Mouse (Mus musculus) ES-CJ7 (cell line): ENCODE measurements around the gene Fbxo34.
"Not testable (repeated sequence)": the region's sequence is repeated elsewhere in the genome, so short reads cannot be mapped to it uniquely, and the experiment has no call there.

Experiments used
- DNase-seq: peaks from one replicate; pipeline ENCODE4 v3.0.0; 2011; ENCODE audit warnings: low read depth, low spot score

The Fbxo34 gene

DNA sequence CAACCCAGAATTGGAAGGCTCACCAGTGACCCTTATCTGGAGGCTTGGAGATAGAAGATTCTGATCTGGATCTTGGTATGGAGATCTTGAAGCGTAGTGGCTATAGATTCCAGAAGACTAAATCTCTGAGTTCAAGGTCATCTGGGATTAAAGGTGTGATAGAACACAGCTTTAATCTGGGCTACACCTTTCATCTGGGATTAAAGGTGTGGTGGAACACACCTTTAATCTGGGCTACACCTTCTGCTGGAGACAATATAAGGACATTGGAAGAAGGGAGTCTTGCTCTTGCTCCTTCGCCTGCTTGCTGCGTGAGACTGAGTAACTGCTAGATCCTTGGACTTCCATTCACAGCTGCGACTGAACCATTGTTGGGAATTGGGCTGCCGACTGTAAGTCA lies at the start of gene Fbxo34:
Gene Fbxo34, plus strand, starts transcription at position 301 of the 400 bp plus-strand sequence.
- DNase-seq: not testable (repeated sequence)

DNA sequence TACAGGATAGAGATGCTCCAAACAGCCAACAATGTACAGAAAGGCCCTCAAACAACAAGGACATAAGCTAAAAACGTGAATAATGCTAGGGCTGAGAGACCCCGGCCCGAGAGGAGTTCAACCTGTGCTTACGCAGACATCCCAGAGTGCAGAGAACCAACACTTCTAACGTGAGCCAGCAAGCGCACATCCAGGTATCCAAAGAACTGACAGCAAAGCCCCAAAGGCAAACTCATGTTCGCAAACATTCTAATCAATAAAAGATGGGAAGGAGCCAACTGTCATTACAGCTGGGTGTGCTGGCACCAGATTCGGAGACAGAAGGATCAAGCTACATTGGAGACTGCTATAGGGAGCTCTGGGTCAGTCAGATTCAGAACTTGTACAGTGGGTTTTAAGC lies 47.5 kb upstream of the Fbxo34 start:
- DNase-seq: no peak

DNA sequence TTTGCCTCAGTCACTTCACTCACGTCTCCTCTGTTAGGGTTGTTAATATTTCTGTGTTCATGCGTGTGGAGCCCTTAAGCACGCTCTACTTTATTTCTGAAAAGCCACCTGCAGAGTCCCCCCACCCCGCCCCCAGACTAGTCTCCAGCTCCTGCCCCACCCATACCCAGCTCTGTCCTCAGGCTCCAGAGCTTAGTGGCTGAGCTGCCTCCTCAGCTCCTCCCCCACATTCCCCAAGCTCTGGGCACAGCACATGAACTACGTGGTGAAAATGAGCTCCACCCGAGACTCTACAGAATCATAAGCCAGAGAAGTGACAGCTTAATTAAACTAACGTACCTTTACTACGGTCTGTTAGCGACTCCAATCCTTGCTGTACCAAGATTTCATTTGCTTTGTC lies 44.2 kb upstream of the Fbxo34 start:
- peak; percentile 70 for DNase-seq

DNA sequence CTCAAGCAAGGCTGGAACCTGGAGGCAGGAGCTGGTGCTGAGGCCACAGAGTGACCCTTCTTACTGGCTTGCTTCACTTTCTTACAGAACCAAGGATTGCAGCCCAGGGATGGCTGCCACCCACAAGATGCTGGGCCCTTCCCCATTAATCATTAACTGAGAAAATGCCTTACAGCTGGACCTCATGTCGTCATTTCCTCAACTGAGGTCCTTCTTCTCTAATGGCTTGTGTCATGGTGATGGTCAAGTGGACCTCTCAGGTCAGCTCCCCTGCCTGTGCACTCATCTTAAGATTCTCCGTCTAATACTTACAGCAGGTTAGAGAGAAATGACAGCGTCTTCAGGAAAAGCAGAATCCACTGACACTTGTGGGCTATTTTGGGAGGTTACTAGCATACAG lies 32.9 kb upstream of the Fbxo34 start:
- DNase-seq: no peak

DNA sequence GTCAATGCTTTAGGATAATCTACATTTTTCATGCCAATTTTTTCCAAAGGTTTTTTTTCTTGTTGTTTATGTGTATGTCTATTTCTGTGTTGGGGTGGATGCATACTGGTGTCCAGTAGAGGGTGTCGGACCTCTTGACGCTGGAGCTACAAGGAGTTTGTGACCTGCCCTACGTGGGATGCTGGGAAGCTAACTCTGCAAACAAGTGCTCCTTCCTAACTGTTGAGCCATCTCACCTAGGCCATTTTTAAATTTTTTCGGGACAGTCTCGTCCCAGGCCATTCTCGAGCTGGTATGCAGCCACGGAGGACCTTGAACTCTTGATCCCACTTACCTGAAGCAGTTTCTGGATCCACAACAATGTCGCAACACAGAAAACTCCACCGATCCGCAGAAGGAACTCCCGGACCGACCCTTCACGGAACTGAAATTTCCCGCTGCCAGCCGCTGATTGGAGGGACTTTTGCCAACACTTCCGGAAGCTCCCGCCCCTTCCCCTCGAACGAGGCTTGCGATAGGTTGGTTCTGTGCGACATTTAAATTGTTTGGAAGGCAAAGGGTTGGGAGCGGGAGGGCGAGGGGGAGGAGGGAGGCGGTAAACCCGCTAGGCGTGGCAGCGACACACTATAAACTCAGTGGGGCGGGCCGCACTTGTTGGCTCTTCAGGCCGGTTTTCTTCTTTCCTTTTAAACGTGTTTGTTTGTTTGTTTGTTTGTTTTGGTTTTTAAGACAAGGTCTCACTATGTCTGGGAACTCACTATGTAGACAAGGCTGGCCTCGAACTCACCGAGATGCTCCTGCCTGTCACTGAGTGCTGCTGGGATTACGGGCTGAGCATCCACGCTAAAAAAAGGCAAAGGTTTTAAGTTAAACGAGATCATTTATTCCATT lies 32.2 kb upstream of the Fbxo34 start, which contains the start of gene Dlgap5:
Gene Dlgap5, minus strand, starts transcription at position 633 of the 891 bp plus-strand sequence.
- peak; percentile 95 for DNase-seq

DNA sequence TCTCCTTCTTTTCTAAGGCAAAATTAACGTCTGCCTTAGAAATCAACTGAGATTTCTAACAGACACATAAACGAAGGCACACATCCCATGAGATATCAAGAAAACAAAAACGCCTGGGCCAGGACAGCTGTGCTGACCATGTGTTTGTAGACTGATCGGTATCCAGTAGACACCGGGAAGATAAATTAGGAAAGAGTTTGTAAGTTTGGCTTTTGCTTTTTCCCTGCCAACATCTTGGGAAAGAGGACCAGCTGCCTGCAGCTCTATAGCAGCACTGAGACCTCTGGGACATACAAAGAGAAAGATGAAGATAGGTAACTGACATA lies 31.6 kb upstream of the Fbxo34 start:
- DNase-seq: no peak

DNA sequence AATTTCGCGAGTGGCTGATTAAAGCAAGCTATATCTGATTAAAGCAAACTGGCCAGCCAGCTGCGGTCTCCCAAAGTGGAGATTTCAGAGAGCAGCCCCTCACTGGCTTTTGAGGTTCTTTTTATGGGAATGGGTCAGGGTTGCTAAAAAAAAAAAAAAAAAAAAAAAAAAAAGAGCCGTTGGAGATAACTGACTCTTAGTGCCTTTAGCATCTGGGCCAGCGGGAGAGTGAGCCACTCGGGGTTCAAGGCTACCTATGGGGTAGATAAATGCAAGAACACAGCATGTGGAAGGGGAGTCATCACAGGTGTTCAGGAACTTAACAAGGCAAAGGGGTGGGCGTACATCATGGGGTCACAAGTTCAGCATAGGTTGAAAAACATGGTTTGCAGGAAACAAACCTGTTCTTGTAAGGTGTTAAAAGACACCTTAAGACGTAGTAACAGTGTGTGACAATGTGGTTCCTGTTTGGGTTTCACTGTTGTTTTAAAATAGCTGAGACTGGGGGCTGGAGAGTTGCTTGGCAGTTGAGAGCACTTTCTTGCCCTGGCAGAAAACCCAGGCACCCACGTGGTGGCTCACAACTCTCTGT lies 31.1 kb upstream of the Fbxo34 start:
- DNase-seq: peak; percentile 27

DNA sequence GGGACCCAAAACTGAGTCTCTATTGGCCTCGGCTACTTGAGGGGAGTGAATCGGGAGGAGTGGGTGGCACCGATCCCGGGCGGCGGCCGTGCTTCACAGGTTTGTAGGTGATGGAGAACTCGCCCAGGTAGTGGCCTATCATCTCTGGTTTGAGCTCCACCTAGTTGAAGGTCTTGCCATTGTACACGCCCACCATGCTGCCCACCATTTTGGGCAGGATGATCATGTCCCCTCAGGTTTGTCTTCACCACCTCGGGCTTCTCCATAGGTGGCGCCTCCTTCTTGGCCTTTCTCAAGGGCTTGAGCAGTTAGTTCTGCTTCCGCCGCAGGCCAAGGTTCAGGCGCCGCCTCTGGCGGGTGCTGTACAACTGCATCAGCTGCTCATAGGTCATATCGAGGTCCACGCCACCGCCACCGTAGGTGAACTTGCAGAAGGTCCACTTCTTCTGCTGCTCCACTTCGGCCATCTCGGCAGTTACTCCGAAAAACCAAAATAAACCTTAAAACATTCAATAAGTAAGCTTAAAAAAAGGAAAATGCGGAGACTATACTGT lies 30.4 kb upstream of the Fbxo34 start:
- DNase-seq: peak; percentile 89

DNA sequence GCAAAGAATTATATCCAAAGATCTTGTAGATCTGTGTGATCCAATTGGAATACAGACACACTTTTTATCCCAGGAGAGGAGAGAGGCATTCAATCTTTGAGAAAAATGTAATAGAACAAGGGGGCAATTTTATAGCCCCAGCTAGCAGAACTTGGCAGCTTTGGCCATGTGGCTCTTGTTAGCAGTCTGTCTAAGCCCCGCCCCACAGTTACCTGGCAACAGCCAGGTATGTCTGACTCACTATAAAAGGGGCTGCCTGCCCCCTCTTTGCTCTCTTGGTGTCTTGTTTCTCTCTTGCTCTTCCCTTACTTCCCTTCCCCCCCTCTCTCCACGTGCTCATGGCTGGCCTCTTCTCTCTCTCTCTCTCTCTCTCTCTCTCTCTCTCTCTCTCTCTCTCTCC lies 28.6 kb upstream of the Fbxo34 start:
- peak; percentile 75 for DNase-seq

DNA sequence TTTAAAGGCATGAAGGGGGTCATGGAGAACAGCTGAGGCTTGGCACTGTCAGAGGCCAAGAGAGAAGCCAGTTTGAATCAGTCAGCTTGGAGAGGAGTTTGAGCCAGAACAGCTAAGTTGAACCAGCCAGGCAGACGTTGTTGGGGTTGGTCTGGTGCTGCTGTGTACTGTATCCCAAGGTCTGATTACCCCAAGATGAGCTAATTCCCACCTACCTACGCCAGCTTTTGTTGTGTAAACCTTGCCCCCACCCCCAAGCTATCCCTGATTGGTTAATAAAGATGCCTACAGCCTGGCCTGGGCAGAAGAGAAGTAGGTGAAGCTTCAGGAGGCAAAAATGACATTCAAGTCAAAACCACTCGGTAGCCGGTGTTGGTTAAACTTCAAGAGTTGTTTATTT lies 27.8 kb upstream of the Fbxo34 start:
- peak; percentile 68 for DNase-seq

DNA sequence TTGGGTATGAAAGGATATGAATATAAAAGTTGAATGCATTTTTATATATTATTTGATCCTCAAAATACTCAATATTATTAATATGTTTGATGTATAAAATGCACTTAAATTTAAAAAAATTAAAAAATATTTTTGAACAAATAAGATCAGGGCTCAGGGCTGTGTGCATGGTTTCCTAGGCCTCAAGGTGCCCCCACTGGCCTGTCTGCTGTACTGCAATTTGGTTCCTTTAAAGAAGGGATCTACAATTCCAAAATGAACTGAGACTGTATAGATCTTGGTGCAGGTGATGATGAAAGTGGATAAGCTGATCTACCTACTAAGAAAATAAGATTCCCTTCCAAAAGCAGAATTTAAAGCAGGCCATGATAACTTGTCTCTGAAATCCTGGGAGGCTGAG lies 17.2 kb upstream of the Fbxo34 start:
- DNase-seq: peak; percentile 33

DNA sequence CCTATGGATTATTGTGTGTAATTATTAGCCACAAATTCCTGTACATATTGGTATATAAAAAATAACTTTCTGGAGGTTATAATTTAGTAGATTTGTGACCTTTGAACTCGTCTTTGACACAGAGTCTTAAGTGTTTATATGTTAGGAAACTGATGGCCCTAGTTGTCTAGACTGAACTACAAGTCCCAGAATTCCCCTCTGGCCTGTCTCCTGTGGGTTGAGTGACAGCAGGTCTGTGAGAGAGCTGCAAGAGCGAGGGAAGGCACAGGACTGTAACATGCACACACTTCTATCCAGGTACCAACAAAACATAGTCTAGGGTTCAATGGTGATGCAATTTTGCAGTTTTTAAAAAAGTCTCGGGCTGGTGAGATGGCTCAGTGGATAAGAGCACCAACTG lies 11.3 kb upstream of the Fbxo34 start:
- peak; percentile 49 for DNase-seq

DNA sequence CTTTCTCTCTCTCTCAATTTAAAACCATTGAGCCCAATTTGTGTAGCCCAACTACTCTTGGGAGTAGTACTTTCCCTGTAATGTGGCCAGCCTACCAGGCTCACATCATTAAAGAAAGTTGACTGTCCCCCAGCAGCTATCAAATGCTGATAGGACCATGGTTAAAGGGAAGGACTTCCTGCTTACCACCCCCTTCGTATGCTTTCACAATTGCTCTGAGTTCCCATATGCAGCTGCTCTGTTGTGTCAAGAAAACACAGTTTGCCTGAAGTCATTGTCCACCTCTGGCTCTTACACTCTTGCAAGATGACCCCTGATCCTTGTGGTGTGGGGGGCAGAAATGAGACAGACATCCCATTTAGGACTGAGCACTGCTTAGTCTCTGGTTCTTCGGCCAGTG lies 5.3 kb upstream of the Fbxo34 start:
- no peak for DNase-seq

DNA sequence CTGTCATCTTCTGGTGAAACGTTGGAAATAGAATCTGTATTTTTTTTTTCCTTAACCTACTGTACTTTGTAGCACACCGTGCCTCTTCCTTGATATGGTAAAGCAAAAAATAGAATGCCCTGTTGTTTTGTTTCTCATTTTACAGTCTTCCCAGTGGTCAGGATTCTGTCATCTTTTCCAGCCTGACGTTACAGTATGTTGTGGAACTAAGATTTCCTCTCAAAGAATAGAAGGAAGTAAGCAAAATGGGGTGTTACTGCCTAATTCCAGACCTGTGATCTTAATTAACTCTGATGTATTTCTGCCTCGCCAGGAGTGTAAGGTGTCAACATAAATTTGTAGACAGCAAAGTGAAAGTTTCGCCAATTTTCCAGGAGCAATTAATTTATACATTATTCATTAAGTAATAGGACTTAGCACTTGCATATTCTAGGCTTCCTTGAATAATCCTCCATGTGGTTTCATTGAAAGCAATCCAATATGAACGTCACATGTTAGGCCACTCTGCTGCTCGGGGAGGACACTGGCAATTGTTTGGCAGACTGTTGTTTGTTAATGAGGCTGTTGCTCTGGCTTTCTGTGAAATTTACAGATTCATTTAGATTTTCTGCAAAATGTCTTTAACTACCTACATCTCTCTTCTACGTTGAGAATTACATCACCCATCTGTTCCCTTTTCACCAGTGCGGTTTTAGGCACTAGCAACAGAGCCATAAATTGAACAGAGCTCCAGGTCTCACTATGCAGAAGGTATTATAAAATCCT lies 4.7 kb upstream of the Fbxo34 start:
- no peak for DNase-seq

DNA sequence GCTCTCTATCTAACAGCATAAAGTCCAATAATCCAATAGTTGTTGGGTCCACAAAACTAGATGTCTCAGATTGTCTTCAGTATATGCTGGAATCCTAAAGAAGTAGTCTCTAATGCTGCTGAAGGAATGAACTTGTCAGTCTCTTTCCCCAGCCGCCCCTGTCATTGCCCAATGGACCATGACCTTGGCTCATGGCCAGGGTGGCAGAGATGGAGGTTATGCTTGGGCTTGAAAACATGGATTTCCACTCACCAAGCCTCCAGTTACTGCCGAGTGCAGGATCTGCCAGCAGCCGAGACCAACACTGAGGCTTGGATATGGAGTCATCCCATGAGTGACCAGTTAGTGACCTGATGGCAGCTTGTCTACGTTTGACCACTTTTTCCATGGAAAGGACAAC lies 9.3 kb downstream of the Fbxo34 start:
- DNase-seq: no peak

DNA sequence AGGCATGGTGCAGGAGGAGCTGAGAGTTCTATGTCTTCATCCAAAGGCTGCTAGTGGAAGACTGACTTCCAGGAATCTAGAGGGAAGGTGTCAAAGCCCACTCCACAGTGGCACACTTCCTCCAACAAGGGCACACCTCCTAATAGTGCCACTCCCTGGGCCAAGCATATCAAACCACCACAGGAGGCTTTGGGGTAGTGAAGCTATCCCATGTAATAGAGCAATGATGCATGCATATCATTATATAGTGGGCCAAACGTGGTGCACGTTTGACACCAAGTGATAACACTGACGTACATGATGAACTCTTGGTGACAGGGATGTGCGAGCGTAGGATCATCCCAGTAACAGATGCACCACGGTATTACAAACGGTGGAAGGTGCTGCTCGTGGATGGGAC lies 11.8 kb downstream of the Fbxo34 start:
- no peak for DNase-seq

DNA sequence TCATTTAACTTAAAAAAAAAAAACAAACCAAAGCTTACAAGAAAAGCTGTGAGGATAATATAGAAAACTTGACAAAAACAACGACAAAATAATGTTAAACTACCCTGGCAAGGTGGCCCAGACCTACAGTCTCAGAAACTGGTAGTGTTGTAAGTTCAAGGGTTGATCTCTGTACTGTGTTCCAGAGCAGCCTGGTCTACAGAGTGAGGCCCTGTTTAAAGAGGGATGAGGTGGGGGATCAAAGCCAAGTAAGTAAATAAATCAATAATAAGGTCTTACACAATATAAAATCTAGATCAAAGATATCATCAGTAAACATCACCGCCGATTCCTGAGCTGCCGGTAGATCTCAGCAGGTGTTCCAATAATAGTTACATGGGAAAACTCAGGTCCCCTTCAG lies 12.2 kb downstream of the Fbxo34 start:
- no peak for DNase-seq

DNA sequence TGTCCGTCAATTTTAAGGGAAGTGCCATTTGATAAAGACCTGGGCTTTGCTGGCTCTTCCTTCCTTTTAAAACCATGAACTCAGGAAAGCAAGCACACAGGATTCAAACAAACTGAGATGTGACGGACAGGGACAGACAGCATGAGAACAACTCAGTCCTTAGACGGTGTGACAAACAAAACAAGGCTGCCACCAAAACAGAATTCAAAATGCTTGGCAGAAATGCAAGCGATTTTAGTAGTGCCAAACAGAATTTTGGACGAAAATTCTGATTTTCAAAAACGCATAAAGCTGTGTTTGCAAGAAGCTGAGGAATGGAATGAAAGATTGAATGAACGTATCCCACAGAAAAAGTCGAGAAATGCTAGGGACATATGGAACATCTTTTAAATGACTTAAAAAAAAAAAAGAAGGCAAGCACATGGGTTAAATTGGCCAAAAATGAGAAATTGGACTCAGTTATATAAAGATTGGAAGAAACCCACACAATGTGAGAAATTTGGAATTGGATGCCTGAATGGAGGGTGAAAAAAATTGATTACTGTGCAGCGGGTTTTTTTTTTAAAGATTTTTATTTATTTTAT lies 12.7 kb downstream of the Fbxo34 start:
- DNase-seq: no peak

DNA sequence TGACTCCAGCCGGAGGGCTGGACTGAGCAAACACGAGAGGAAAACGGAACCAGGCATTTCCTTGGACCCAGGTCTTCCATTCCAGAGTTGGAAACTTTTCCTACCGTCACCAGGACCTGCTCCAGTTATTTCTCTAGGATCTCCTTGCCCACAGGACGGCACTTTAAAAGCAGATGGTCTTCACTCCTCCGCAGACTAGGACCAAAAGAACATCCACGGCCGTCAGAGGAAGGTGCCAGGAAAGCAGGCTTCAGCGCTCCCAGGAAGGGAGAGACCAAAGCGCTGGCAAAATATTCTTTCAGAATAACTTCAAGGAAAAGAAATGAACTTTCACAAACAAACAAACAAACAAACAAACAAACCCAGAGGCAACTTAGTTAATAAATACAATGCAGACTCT lies 14.2 kb downstream of the Fbxo34 start:
- no peak for DNase-seq

DNA sequence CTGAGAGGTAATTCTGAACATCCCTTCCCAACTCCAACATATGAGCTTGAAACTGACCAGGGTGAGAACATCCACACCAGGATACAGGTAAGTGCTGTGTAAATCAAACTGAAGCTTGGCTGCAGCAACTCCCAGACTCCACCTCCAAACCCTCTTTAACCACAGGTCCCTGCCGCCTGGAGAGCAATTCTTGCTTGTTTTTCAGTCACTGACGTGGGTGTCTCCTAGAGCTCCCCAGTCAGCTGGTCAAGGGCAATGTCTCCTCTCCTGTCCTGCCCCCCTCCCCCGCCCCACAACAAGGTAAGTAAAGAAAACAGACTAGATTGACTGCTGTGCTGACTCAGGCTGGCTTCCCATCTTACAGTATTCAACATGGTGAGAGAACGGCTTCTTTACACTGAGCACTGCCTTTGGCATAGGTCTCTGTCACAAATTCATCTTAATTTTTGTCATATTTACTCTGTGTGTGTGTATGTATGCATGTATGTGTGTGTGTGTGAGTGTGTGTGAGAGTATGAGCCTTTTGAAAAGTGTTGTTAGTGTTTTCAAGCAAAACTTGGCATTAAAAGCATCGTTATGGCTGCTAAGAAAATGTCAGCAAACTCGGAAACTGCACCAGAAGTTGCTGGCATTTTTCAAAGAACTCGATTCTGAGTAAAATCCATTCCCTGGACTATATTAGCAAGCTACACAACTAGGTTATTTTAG lies 15.4 kb downstream of the Fbxo34 start:
- DNase-seq: no peak

DNA sequence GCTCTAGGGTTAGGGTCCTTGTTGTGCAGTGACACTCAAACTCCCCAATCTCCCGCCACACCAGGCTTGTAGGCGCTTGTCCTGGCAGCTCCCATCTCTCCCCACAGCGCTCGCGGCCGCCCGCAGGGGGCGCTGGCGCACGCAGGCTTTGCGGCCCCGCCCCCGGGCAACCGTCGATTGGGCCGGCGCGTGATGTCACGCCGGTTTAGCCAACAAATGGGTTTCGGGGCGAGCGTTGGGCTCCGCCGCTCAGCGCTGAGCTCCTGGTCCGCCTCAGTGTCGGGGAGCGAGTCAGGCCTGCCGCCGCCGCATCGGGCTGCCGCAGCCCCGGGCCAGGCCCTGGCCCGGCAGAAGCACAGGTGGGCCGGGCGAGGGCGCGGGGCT lies 22.1 kb downstream of the Fbxo34 start:
- peak; percentile 92 for DNase-seq
